Mouse (Mus musculus) right cerebral cortex, adult 2 months (tissue): ENCODE measurements at regions not wholly inside any gene's neighbourhood (a gene's known extent, or its start where the extent isn't known, plus 50 kb on each side); places are given as distances from the start of the nearest gene placed in this dataset.

Source experiments
- DNase-seq, 2 experiments: peaks; one replicate each; pipeline ENCODE4 v3.0.0; 2021 to 2022; ENCODE audit warnings: low spot score in 2 of 2

GRCm38 (mm10) chr1:17838408-17839022 lies 307.2 kb downstream of the Crisp4 start:
- DNase-seq, result peak; percentile 2 to 6

GRCm38 (mm10) chr1:17825860-17826259 lies 319.8 kb downstream of the Crisp4 start:
- DNase-seq, result no peak
